Mouse (Mus musculus) liver, postnatal 0 days (tissue): ENCODE data around the gene Ppp1r9b.

Experiments
- CTCF ChIP-seq: sonication (generic); IDR thresholded peaks from 2 replicates; pipeline ENCODE4 v1.5.1; 2016; ENCODE audit warnings: antibody characterized with exemption, low read depth
- EP300 ChIP-seq: IDR thresholded peaks from 2 replicates; pipeline ENCODE4 v1.6.1; 2016; ENCODE audit warnings: antibody characterized with exemption, low read depth, mild to moderate bottlenecking

GRCm38 (mm10) chr11:95026090-95026542 lies 35.3 kb downstream of the Ppp1r9b start:
- TF ChIP-seq CTCF (no peak), EP300 (no peak)
